Mouse (Mus musculus) brain, embryonic 14.5 days (tissue): Measurements from ENCODE around the gene Rnft1.

Experiments
- CTCF ChIP-seq: fragments of 200-500 bp; IDR thresholded peaks from 2 replicates; pipeline ENCODE4 v1.5.1; 2012; ENCODE audit warnings: inconsistent platforms, mild to moderate bottlenecking, moderate library complexity, borderline replicate concordance; ENCODE audit not compliant: insufficient read depth, insufficient read length; ENCODE audit errors: extremely low read depth
- POLR2A ChIP-seq: fragments of 200-500 bp; IDR thresholded peaks from 2 replicates; pipeline ENCODE4 v1.6.1; 2012; ENCODE audit warnings: mild to moderate bottlenecking, inconsistent platforms, borderline replicate concordance; ENCODE audit not compliant: poor library complexity, insufficient read depth, insufficient read length, severe bottlenecking; ENCODE audit errors: extremely low read depth

GRCm38 (mm10) chr11:86527528-86527927 is 43.1 kb downstream of the Rnft1 start:
- no peak for TF ChIP-seq CTCF
- TF ChIP-seq POLR2A, result no peak
